Mouse (Mus musculus): ENCODE measurements around the gene Gm4302.
"Not testable (repeated sequence)": the region's sequence is repeated elsewhere in the genome, so short reads cannot be mapped to it uniquely, and the experiment has no call there.

Gene Gm4302

GRCm38 (mm10) chr10:100340536-100340935 is at the start of gene Gm4302:
Gm4302 (plus strand) TSS chr10:100340836.
- not testable (repeated sequence) for DNase-seq

GRCm38 (mm10) chr10:100296105-100296504 is 44.5 kb upstream of the Gm4302 start:
- DNase-seq: no peak

- DNase-seq: peak; percentile 18 to 20
Observed at GRCm38 (mm10) chr10:100300106-100300505, 40.5 kb upstream of the Gm4302 start.

- not testable (repeated sequence) for DNase-seq
Observed at GRCm38 (mm10) chr10:100335376-100335775, 5.3 kb upstream of the Gm4302 start, which contains the start of gene Gm4301. Gm4301 (plus strand) TSS chr10:100335676.

GRCm38 (mm10) chr10:100345672-100346071 is 5.0 kb downstream of the Gm4302 start, which contains the start of gene Gm4303:
Gm4303 (plus strand) TSS chr10:100345972.
- not testable (repeated sequence) for DNase-seq

- not testable (repeated sequence) for DNase-seq
Observed at GRCm38 (mm10) chr10:100350793-100351192, 10.2 kb downstream of the Gm4302 start, which contains the start of gene Gm4305. Gm4305 (plus strand) TSS chr10:100351093.

- peak in 1 of 2 experiments; percentile 4 for DNase-seq
Observed at GRCm38 (mm10) chr10:100356841-100357240, 16.2 kb downstream of the Gm4302 start.

- DNase-seq: not testable (repeated sequence)
Observed at GRCm38 (mm10) chr10:100361038-100361437, 20.4 kb downstream of the Gm4302 start, which contains the start of gene Gm4307. Gm4307 (plus strand) TSS chr10:100361338.

- not testable (repeated sequence) for DNase-seq
Observed at GRCm38 (mm10) chr10:100382460-100382859, 41.8 kb downstream of the Gm4302 start, which contains the start of gene Gm4312. Gm4312 (minus strand) TSS chr10:100382560.
